Mouse (Mus musculus): Measurements from ENCODE around the gene Uchl1. TPM values are rescaled to one million over a fixed set of nuclear protein-coding genes. Genes with fewer than 3 reads are reported as not detected.

The Uchl1 gene
- total RNA-seq (2014; fragmentation: Nextera tagmentation) (1.2 and 1.5 TPM in 2 replicates), total RNA-seq (2017) (not detected in 2 replicates)

DNA sequence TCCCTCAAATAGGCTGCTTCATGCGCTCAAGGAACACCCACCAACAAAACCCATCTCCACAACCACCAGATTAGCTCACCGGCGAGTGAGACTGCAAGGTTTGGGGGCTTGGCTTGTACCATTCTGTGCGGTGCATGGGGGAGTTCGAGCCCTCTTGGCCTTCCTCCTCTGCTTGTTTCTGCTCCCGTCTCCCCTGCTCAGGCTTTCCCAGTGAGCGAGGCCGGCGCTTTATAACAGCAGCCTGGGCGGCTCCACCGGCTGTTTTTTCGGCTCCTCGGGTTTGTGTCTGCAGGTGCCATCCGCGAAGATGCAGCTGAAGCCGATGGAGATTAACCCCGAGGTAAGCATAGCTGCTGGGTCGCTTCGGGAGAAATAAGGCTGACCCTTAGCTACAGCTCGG, at the start of gene Uchl1:
TSS of gene Uchl1 (plus strand) at position 109 of the 400 bp plus-strand sequence.
- peak; percentile 86 for ATAC-seq (replicated peaks; ENCODE audit: poor library complexity, severe bottlenecking)

GRCm38 (mm10) chr5:66627805-66628204, 48.1 kb upstream of the Uchl1 start:
- ATAC-seq (replicated peaks; ENCODE audit: poor library complexity, severe bottlenecking) = no peak

DNA sequence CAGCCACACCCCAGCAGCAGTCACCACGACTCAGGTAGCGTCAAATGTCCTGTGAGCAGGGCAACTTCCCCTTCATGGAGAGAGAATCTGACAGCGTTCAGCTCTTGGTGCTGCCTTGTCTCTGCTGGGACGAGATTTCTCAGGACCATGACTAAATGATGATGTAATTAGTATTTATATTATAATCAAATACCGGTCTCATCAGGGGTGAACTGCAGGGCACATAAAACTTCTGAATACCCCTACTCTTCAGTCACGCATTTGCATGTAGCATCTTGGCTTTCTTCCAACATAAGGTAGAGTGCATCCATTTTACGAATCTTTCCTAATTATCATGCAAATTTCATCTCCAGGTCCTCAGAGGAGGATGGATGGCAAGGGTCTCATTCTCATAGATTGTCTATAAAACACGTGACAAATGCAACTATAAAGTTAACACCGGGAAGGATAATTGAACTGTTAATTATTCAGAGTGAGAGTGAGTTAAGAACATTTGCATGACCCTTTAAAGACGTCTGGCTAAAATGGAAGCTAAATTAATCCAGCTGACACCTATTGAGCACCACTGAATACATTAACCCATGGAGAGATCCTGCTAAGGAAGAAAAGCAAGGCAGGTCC, 40.3 kb upstream of the Uchl1 start:
- ATAC-seq (replicated peaks; ENCODE audit: poor library complexity, severe bottlenecking) = no peak

- 0 out of 2 replicates have a peak, but pooled peaks have one; percentile 5 for ATAC-seq (replicated peaks; ENCODE audit: poor library complexity, severe bottlenecking)
These were observed 33.7 kb upstream of the Uchl1 start for GRCm38 (mm10) chr5:66642156-66642555.

GRCm38 (mm10) chr5:66643260-66643659, 32.6 kb upstream of the Uchl1 start:
- ATAC-seq (replicated peaks; ENCODE audit: poor library complexity, severe bottlenecking) = peak; percentile 46

DNA sequence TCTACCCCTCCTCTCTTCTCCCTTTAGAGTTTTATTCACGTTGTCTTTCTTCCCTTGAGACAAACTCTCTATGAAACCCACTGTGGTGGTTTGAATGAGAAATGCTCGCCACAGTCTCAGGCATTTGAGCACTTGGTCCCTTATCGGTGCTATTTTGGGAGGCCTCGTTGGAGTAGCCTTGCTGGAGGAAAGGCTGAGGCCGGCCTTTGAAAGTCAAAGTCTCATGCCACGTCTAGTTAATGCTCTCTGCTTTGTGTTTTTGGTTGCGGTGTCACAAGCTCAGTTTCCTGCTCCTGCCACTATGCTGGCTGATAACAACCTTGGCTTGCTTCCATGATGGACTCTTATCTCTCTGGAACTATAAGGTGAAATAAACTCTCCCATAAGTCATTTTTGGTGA, 28.4 kb upstream of the Uchl1 start:
- ATAC-seq (replicated peaks; ENCODE audit: poor library complexity, severe bottlenecking) = no peak

GRCm38 (mm10) chr5:66654220-66654619, 21.7 kb upstream of the Uchl1 start:
- ATAC-seq (replicated peaks; ENCODE audit: poor library complexity, severe bottlenecking) = no peak

GRCm38 (mm10) chr5:66675189-66675890, 551 bp upstream of the Uchl1 start:
- ATAC-seq (replicated peaks; ENCODE audit: poor library complexity, severe bottlenecking) = no peak

DNA sequence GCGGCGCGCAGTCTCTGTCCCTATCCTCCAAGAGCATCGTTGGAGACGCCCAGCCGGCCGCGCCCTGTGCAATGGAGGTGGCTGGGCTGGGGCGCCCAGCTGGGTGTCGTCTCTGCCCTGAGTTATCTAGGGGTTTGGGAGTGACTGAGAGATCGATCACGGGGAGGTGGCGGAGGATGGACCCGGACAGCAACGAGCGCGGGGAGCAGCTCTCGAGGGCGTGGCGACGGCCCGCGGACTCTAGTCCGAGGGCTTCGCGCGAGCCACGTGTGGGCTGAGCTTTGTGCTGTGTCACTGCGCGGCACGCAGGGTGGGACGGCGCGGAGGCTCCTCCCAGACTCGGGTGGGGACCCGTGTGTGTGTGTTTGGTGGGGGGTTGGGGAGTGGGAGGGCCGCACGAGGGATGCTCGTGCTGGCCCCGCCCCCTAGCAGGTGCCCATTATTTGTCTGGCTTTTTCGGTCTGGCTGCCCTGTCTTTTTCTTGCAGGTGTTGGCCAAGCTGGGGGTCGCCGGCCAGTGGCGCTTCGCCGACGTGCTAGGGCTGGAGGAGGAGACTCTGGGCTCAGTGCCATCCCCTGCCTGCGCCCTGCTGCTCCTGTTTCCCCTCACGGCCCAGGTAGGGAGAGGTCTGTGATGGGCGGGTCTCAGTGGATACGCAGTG, 696 bp downstream of the Uchl1 start:
- peak; percentile 80 for ATAC-seq (replicated peaks; ENCODE audit: poor library complexity, severe bottlenecking)

DNA sequence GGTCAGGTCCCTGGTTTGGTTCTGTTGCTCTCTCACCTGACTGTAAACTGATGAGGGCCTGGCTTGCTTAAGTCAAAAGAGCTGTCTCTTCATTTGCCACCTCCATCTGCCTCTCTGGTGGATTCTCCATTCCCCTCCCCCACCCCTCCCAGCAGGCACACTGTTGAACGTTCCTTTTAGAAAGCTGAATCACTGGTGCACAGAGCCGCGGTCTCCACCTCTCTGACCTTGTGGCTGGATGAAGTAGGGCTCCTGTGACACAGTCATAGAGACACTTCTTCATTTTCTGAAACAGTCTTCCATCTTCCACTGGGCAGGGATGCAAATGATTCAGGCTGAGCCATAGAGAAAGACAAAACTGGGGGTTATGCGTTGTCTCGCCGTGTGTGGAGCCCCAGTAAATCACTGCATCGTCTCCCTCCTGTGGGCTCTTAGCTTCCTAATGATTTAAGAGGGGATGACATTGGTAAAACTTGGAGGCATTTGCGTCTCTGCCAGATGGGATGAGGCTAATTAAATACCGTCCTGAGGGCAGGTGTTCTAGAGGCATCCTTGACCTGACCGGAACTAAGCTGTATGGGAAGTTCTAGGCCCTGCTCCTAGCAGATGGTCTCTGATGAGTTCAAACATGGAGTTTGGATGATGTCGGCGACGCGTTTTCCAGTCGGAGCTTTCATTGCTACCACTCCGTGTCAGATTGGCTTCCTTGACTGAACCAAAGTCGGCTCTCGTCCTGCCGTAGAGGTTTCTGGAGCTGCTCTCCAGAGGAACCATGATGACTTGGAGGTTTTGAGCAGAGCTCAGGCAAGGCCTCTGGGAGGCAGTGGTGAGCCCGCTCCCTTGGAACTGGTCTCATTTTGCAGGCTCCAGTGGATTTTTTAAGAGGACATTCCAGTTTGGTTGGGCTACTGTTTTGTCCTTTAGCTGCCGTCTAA, 1.8 kb downstream of the Uchl1 start:
- ATAC-seq (replicated peaks; ENCODE audit: poor library complexity, severe bottlenecking) = no peak

DNA sequence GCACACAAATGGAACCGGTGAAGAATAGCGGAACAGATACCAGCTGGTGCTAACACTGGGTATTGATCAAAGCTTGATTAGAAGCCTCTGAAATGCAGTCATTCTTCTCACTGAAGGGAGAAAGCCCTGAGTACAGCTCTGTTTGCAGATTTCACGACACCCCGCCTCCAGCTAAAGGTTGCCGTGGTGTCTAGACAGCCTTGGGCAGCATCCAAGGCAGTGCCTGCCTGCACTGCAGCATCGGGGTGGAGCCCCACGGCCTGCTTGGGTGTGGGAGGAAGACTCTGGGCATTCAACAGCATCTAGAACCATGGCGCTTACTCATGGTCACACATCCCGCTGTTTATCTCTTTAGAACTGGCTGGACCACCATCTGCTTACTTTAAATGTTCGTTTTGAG, 3.3 kb downstream of the Uchl1 start:
- no peak for ATAC-seq (replicated peaks; ENCODE audit: poor library complexity, severe bottlenecking)

DNA sequence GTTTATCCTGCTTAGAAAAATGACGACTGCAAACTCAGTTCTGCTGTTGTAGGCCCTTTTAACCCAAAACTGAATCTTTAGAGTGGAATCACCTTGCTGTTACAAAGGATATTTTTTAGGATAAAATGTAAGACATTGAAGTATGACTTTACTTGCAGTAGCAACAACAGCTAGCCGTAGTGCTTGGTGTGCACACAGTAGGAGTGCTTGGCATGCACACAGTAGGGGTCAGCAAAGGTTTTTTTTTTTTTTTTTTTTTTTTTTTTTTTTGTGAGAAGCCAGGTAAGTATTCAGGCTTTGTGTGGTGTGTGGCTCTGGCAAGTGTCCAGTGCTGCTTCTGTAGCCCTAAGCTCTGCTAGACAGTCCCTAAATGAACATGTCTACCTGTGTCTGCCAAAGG, 10.0 kb downstream of the Uchl1 start:
- no peak for ATAC-seq (replicated peaks; ENCODE audit: poor library complexity, severe bottlenecking)

DNA sequence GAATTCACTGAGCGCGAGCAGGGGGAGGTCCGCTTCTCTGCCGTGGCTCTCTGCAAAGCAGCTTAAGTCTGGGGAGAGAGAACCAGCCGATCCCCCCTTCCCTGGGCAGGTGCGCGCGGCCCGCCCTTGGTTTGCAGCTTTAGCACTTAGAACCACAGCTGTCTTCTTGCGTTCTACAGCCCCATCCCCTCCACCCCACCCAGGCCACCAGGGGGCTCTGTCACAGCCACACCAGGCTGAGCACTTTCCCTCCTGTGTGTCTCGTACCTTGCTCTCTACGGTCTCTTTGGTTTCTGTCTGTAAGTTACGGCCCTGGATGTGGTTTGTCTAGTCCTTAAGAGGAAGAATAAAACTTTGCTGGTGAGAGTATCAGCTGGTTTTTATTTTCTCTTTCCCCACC, 11.0 kb downstream of the Uchl1 start:
- ATAC-seq (replicated peaks; ENCODE audit: poor library complexity, severe bottlenecking) = no peak

GRCm38 (mm10) chr5:66687737-66688136, 11.8 kb downstream of the Uchl1 start:
- no peak for ATAC-seq (replicated peaks; ENCODE audit: poor library complexity, severe bottlenecking)

- no peak for ATAC-seq (replicated peaks; ENCODE audit: poor library complexity, severe bottlenecking)
These were observed 12.4 kb downstream of the Uchl1 start for GRCm38 (mm10) chr5:66688286-66688685.

- no peak for ATAC-seq (replicated peaks; ENCODE audit: poor library complexity, severe bottlenecking)
These were observed 13.9 kb downstream of the Uchl1 start for GRCm38 (mm10) chr5:66689796-66690195.

DNA sequence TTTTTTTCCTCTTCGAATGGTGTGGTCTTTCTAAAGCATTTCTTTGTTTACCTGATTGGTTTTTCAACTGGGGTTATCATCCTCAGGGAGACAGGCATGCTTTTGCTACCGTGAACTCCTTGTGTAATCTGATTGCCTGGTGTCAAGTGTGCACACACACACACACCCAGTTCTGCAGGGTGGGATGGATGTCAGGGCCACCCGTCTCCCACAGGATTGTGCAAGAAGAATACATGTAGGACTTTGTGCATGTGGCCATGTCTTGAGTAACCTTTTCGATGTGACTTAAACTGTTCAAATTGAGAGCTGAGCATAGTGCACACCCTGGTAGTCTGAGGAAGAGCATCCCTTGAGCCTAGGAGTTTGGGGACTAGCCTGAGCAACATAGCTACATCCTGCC, 17.3 kb downstream of the Uchl1 start:
- peak; percentile 78 for ATAC-seq (replicated peaks; ENCODE audit: poor library complexity, severe bottlenecking)

- ATAC-seq (replicated peaks; ENCODE audit: poor library complexity, severe bottlenecking) = peak; percentile 50; the same call in 1 of the 2 replicates
These were observed 21.2 kb downstream of the Uchl1 start for GRCm38 (mm10) chr5:66697119-66697518.

GRCm38 (mm10) chr5:66699911-66700310, 24.0 kb downstream of the Uchl1 start:
- ATAC-seq (replicated peaks; ENCODE audit: poor library complexity, severe bottlenecking) = no peak

GRCm38 (mm10) chr5:66701951-66702350, 26.1 kb downstream of the Uchl1 start:
- no peak for ATAC-seq (replicated peaks; ENCODE audit: poor library complexity, severe bottlenecking)
